35 mouse cellular contexts compared by ENCODE assay signal in genomic region chr3:123781581-123781980, GRCm38 (mm10).
"Had no signal": no experiment of that assay in that cellular context is flagged by ENCODE, and none has a peak within 500 bp of the region (broad histone marks: within the 10 kb centered on the region; RNA-seq: fewer than 3 reads in every experiment).

No protein-coding gene starts in this region.

- H3K9me3 ChIP-seq: heart, embryonic 12.5 days; heart, embryonic 13.5 days; heart, embryonic 15.5 days; hindbrain, embryonic 10.5 days; hindbrain, embryonic 12.5 days; hindbrain, embryonic 13.5 days; hindbrain, embryonic 15.5 days; intestine, embryonic 15.5 days; kidney, embryonic 15.5 days had no signal

- H3K27ac ChIP-seq: heart, embryonic 13.5 days; heart, embryonic 15.5 days; hindbrain, embryonic 10.5 days; hindbrain, embryonic 12.5 days; hindbrain, embryonic 13.5 days; hindbrain, embryonic 14.5 days; hindbrain, embryonic 15.5 days; hindbrain, postnatal 0 days; intestine, embryonic 15.5 days; kidney, embryonic 15.5 days; kidney, postnatal 0 days; layer of hippocampus, adult 2 months; left cerebral cortex, adult 2 months had no signal

- H3K9ac ChIP-seq: heart, embryonic 12.5 days; heart, embryonic 13.5 days; heart, embryonic 15.5 days; hindbrain, embryonic 12.5 days; hindbrain, embryonic 13.5 days; hindbrain, embryonic 14.5 days; hindbrain, embryonic 15.5 days; intestine, embryonic 15.5 days; kidney, embryonic 15.5 days had no signal

- H3K4me1 ChIP-seq: heart, embryonic 12.5 days; heart, embryonic 13.5 days; heart, embryonic 15.5 days; hindbrain, embryonic 10.5 days; hindbrain, embryonic 12.5 days; hindbrain, embryonic 13.5 days; hindbrain, embryonic 15.5 days; intestine, embryonic 15.5 days; kidney, embryonic 15.5 days had no signal

- H3K27me3 ChIP-seq: heart, embryonic 12.5 days; heart, embryonic 13.5 days; heart, embryonic 15.5 days; hindbrain, embryonic 12.5 days; hindbrain, embryonic 13.5 days; hindbrain, embryonic 15.5 days; intestine, embryonic 15.5 days; kidney, embryonic 15.5 days had no signal

- H3K4me2 ChIP-seq: heart, embryonic 11.5 days; heart, embryonic 12.5 days; heart, embryonic 13.5 days; heart, embryonic 15.5 days; hindbrain, embryonic 12.5 days; hindbrain, embryonic 13.5 days; hindbrain, embryonic 14.5 days; hindbrain, embryonic 15.5 days; intestine, embryonic 15.5 days; kidney, embryonic 15.5 days had no signal

- H3K36me3 ChIP-seq: heart, embryonic 12.5 days; heart, embryonic 13.5 days; heart, embryonic 15.5 days; hindbrain, embryonic 10.5 days; hindbrain, embryonic 12.5 days; hindbrain, embryonic 13.5 days; hindbrain, embryonic 15.5 days; intestine, embryonic 15.5 days; kidney, embryonic 15.5 days had no signal

- DNase-seq: heart, postnatal 10 days; heart, postnatal 14 days; heart, postnatal 36 days; heart, postnatal 4 days; kidney, adult 11 months; kidney, adult 18-20 months; kidney, adult 2 months; kidney, adult 8-10 months; kidney, adult 9 months; kidney, postnatal 10 days; kidney, postnatal 14 days; kidney, postnatal 25 days; kidney, postnatal 36 days; kidney, postnatal 4 days; layer of hippocampus, adult 9-11 months; layer of hippocampus, postnatal 36 days had no signal

- ATAC-seq: hindbrain, embryonic 16.5 days; hindbrain, postnatal 0 days; inflammation-experienced regulatory T-cells, adult 6 months; intestine, embryonic 15.5 days; intestine, embryonic 16.5 days; intestine, postnatal 0 days had no signal

- H3K4me3 ChIP-seq: heart, embryonic 12.5 days; heart, embryonic 13.5 days; heart, embryonic 15.5 days; hindbrain, embryonic 10.5 days; hindbrain, embryonic 12.5 days; hindbrain, embryonic 13.5 days; hindbrain, embryonic 15.5 days; intestine, embryonic 15.5 days; kidney, embryonic 15.5 days; layer of hippocampus, adult 2 months; left cerebral cortex, adult 2 months had no signal
